Comparison of ENCODE assay signal across 8 mouse cellular contexts in the genomic region with DNA sequence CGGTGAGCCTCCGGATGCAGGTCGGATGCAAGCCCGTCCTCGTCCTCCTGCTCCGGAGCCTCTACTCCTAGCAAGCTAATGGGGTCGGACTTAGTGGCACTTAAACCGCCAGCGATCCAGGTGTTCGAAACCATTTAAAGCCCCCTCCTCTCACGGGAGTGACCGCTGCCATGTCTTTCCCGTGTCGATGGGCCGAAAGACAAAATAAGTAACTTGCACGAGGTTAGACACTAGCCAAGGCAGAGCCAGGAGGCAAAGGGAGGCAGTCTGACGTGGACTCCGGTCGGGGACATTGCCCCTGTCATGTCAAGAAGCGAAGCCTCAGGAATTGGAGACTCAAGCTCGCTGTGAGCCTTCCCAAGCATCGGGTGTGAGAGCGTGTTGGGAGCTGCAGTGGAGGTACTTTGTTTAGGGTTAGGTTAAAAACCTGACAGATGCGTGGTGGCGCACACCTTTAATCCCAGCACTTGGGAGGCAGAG. TPM values are rescaled to one million over a fixed set of nuclear protein-coding genes. Genes with fewer than 3 reads are reported as not detected.
DNase-seq lines count a peak whose midpoint lies in the region; ATAC-seq and TF ChIP-seq lines count a peak whose summit lies in the region.

No protein-coding gene starts in this region.

- DNase-seq in heart, adult 8-10 months (ENCODE audit: low spot score): no peak
- DNase-seq in NIH3T3 (ENCODE audit: low read depth): peak; percentile 3
- no peak for DNase-seq in heart, postnatal 0 days (ENCODE audit: low spot score)
- no peak for DNase-seq in frontal cortex, postnatal 10 days (ENCODE audit: low spot score in 2 of 2)
- no peak for DNase-seq in left cerebral cortex, adult 11 months (ENCODE audit: low spot score)

- TF ChIP-seq EP300 in heart, postnatal 0 days (IDR thresholded peaks at IDR 0.05; ENCODE audit: low read depth): no peak

- no peaks in the 10 kb centered on the region for H3K27me3 ChIP-seq in heart, embryonic 14.5 days (ENCODE audit: control insufficient read depth, insufficient read depth, low read length)
- no peaks in the 10 kb centered on the region for H3K27me3 ChIP-seq in heart, postnatal 0 days (ENCODE audit: control insufficient read depth, insufficient read depth, low read length)

- H3K4me2 ChIP-seq in heart, embryonic 14.5 days (ENCODE audit: low read length): peak overlapping the region; percentile 97
- peak overlapping the region; percentile 100 for H3K4me2 ChIP-seq in heart, postnatal 0 days (ENCODE audit: low read depth, low read length)

- no peak for ATAC-seq in heart, embryonic 14.5 days (ENCODE audit: insufficient number of reproducible peaks, insufficient read depth, low FRiP score, low read depth)
- ATAC-seq in heart, postnatal 0 days (ENCODE audit: insufficient read depth, low read depth): no peak
- ATAC-seq in megakaryocyte-erythroid progenitor cell, adult 5-6 weeks (replicated peaks; ENCODE audit: low FRiP score, low TSS enrichment, poor library complexity, severe bottlenecking): peak; percentile 39; the same call in 1 of the 2 replicates
- no peak for ATAC-seq in inflammation-experienced regulatory T-cells, adult 6 months

- WGBS in heart, embryonic 14.5 days: 2% methylated on average over 25 of the region's 25 CpGs
- 3% methylated on average over 25 of the region's 25 CpGs for WGBS in heart, postnatal 0 days

- H3K36me3 ChIP-seq in heart, embryonic 14.5 days (ENCODE audit: control insufficient read depth, insufficient read depth, low read length): peaks cover 40% of the 10 kb centered on the region
- H3K36me3 ChIP-seq in heart, postnatal 0 days (replicated peaks; ENCODE audit: control insufficient read depth, insufficient read depth, low read length): peaks cover 38% of the 10 kb centered on the region

- TF ChIP-seq CTCF in heart, postnatal 0 days (IDR thresholded peaks at IDR 0.05; ENCODE audit: low read depth): no peak

- H3K9ac ChIP-seq in heart, embryonic 14.5 days (ENCODE audit: low read length): peak overlapping the region; percentile 90
- H3K9ac ChIP-seq in heart, postnatal 0 days (replicated peaks; ENCODE audit: low read depth, low read length): peak overlapping the region; percentile 95

- H3K9me3 ChIP-seq in heart, embryonic 14.5 days (ENCODE audit: control insufficient read depth, low read length): no peaks in the 10 kb centered on the region
- H3K9me3 ChIP-seq in heart, postnatal 0 days (replicated peaks; ENCODE audit: control insufficient read depth, low read length): no peaks in the 10 kb centered on the region

- H3K4me1 ChIP-seq in heart, embryonic 14.5 days (ENCODE audit: control insufficient read depth in 2 of 2, insufficient read depth in 2 of 2, low read length in 2 of 2): peaks cover 6 to 8% of the 10 kb centered on the region in 2 experiments
- H3K4me1 ChIP-seq in heart, postnatal 0 days (ENCODE audit: control insufficient read depth, insufficient read depth): peaks cover 8% of the 10 kb centered on the region; the same call in 1 of the 2 replicates

- H3K4me3 ChIP-seq in heart, embryonic 14.5 days (ENCODE audit: control insufficient read depth in 1 of 2, insufficient read depth in 1 of 2, low read depth in 1 of 2, low read length in 2 of 2): peak overlapping the region; percentile 85 to 92
- H3K4me3 ChIP-seq in heart, postnatal 0 days (ENCODE audit: low read depth, low read length): peak overlapping the region; percentile 98

- no peak overlapping the region for H3K27ac ChIP-seq in heart, embryonic 14.5 days (replicated peaks in 1 of 2; ENCODE audit: control insufficient read depth in 1 of 2, insufficient read depth in 1 of 2, low read depth in 2 of 2, low read length in 2 of 2)
- H3K27ac ChIP-seq in heart, postnatal 0 days (ENCODE audit: low read depth): peak overlapping the region; percentile 51; the same call in 1 of the 2 replicates

RNA-seq across cellular contexts. Expression of a gene that starts 0.8 kb away (rescaled TPM):
- polyA plus RNA-seq in heart, embryonic 14.5 days (2014; fragmentation: Nextera tagmentation; extraction: Ambion mirVana): 16.2 and 16.8 TPM in 2 replicates
- 10 to 100 TPM in 1 of 4 experiments, 1 to 10 TPM in 3; 8.3 to 10.0 (median 9.4) TPM for total RNA-seq in heart, adult 8-10 months (2022)
- 8.0 and 13.9 TPM in 2 replicates for total RNA-seq in heart, postnatal 0 days (2014; rRNA removed; ENCODE audit: low replicate concordance)
- 7.5 and 7.8 TPM in 2 replicates for polyA plus RNA-seq in heart, postnatal 0 days (2015; fragmentation: Nextera tagmentation; extraction: Ambion mirVana)
- 64.3 and 67.6 TPM in 2 replicates for total RNA-seq in megakaryocyte-erythroid progenitor cell, adult 5-6 weeks (2014; fragmentation: Nextera tagmentation)
- 45.2 and 60.8 TPM in 2 replicates for total RNA-seq in megakaryocyte-erythroid progenitor cell, adult 5-6 weeks (2017)
- polyA plus RNA-seq in inflammation-experienced regulatory T-cells, adult 6 months (2017; shearing (Covaris generic)): 10 to 100 TPM in 2 of 3 experiments, 1 to 10 TPM in 1; 7.7 to 22.5 (median 10.2) TPM

RNA-seq across cellular contexts. Expression of a gene that starts 1.5 kb away (rescaled TPM):
- 0.09 and 0.20 TPM in 2 replicates for polyA plus RNA-seq in heart, embryonic 14.5 days (2014; fragmentation: Nextera tagmentation; extraction: Ambion mirVana)
- not detected for total RNA-seq in heart, adult 8-10 months (2022)
- not detected in 2 replicates for total RNA-seq in heart, postnatal 0 days (2014; rRNA removed; ENCODE audit: low replicate concordance)
- polyA plus RNA-seq in heart, postnatal 0 days (2015; fragmentation: Nextera tagmentation; extraction: Ambion mirVana): 0.07 and 0.08 TPM in 2 replicates
- total RNA-seq in megakaryocyte-erythroid progenitor cell, adult 5-6 weeks (2014; fragmentation: Nextera tagmentation): 0.74 TPM in 1 of 2 replicates, not detected in the other
- 0.88 TPM in 1 of 2 replicates, not detected in the other for total RNA-seq in megakaryocyte-erythroid progenitor cell, adult 5-6 weeks (2017)
- polyA plus RNA-seq in inflammation-experienced regulatory T-cells, adult 6 months (2017; shearing (Covaris generic)): not detected

RNA-seq across cellular contexts. Expression of a gene that starts 12.4 kb away (rescaled TPM):
- polyA plus RNA-seq in heart, embryonic 14.5 days (2014; fragmentation: Nextera tagmentation; extraction: Ambion mirVana): 11.5 and 15.8 TPM in 2 replicates
- total RNA-seq in heart, adult 8-10 months (2022): 1 to 10 TPM; 3.8 to 5.7 (median 5.0) TPM
- 1.7 and 11.3 TPM in 2 replicates for total RNA-seq in heart, postnatal 0 days (2014; rRNA removed; ENCODE audit: low replicate concordance)
- 6.5 and 9.0 TPM in 2 replicates for polyA plus RNA-seq in heart, postnatal 0 days (2015; fragmentation: Nextera tagmentation; extraction: Ambion mirVana)
- 6.6 and 27.2 TPM in 2 replicates for total RNA-seq in megakaryocyte-erythroid progenitor cell, adult 5-6 weeks (2014; fragmentation: Nextera tagmentation)
- total RNA-seq in megakaryocyte-erythroid progenitor cell, adult 5-6 weeks (2017): 7.0 and 10.6 TPM in 2 replicates
- 10 to 100 TPM; 16.2 to 26.3 (median 18.9) TPM for polyA plus RNA-seq in inflammation-experienced regulatory T-cells, adult 6 months (2017; shearing (Covaris generic))

RNA-seq across cellular contexts. Expression of a gene that starts 31.3 kb away (rescaled TPM):
- 17.8 and 19.3 TPM in 2 replicates for polyA plus RNA-seq in heart, embryonic 14.5 days (2014; fragmentation: Nextera tagmentation; extraction: Ambion mirVana)
- 100 to 1,000 TPM in 1 of 4 experiments, 10 to 100 TPM in 3; 87.7 to 109 (median 93.7) TPM for total RNA-seq in heart, adult 8-10 months (2022)
- total RNA-seq in heart, postnatal 0 days (2014; rRNA removed; ENCODE audit: low replicate concordance): 56.5 and 70.4 TPM in 2 replicates
- polyA plus RNA-seq in heart, postnatal 0 days (2015; fragmentation: Nextera tagmentation; extraction: Ambion mirVana): 24.7 and 31.8 TPM in 2 replicates
- 7.0 and 7.6 TPM in 2 replicates for total RNA-seq in megakaryocyte-erythroid progenitor cell, adult 5-6 weeks (2014; fragmentation: Nextera tagmentation)
- total RNA-seq in megakaryocyte-erythroid progenitor cell, adult 5-6 weeks (2017): 5.1 and 8.3 TPM in 2 replicates
- 1 to 10 TPM; 3.0 to 4.2 (median 3.6) TPM for polyA plus RNA-seq in inflammation-experienced regulatory T-cells, adult 6 months (2017; shearing (Covaris generic))

RNA-seq across cellular contexts. Expression of a gene that starts 32.4 kb away (rescaled TPM):
- 8.5 and 8.6 TPM in 2 replicates for polyA plus RNA-seq in heart, embryonic 14.5 days (2014; fragmentation: Nextera tagmentation; extraction: Ambion mirVana)
- 10 to 100 TPM; 11.9 to 15.0 (median 14.3) TPM for total RNA-seq in heart, adult 8-10 months (2022)
- total RNA-seq in heart, postnatal 0 days (2014; rRNA removed; ENCODE audit: low replicate concordance): 16.6 and 18.0 TPM in 2 replicates
- polyA plus RNA-seq in heart, postnatal 0 days (2015; fragmentation: Nextera tagmentation; extraction: Ambion mirVana): 8.8 and 10.6 TPM in 2 replicates
- 8.9 and 15.6 TPM in 2 replicates for total RNA-seq in megakaryocyte-erythroid progenitor cell, adult 5-6 weeks (2014; fragmentation: Nextera tagmentation)
- 6.8 and 7.1 TPM in 2 replicates for total RNA-seq in megakaryocyte-erythroid progenitor cell, adult 5-6 weeks (2017)
- polyA plus RNA-seq in inflammation-experienced regulatory T-cells, adult 6 months (2017; shearing (Covaris generic)): 1 to 10 TPM; 2.5 to 3.7 (median 2.9) TPM
